Mouse (Mus musculus) left cerebral cortex, adult 2 months (tissue): ENCODE results near the gene Pold3. TPM values are rescaled to one million over a fixed set of nuclear protein-coding genes. Genes with fewer than 3 reads are reported as not detected.

Experiments used
- DNase-seq, 2 experiments: peaks; one replicate each; pipeline ENCODE4 v3.0.0; 2021 to 2022; ENCODE audit warnings: low spot score in 2 of 2, mixed read lengths in 1 of 2; ENCODE audit errors: extremely low spot score in 1 of 2
- H3K27ac ChIP-seq: fragments of 200-600 bp; 2 replicates; pipeline ENCODE4 v1.8.1; 2022
- H3K4me3 ChIP-seq: fragments of 200-600 bp; 2 replicates; pipeline ENCODE4 v1.8.1; 2022
- CTCF ChIP-seq: fragments of 200-600 bp; IDR thresholded peaks from 2 replicates; pipeline ENCODE4 v1.8.1; 2022; ENCODE audit warnings: antibody characterized with exemption, mild to moderate bottlenecking, moderate library complexity
- intact Hi-C: fragments of 180-260 bp; cut with DNase I; formaldehyde crosslinking; loops from one replicate; pipeline ENCODE4 v1.15.1; 2025
- total RNA-seq, 2 experiments: library from RNA; stranded (reverse); gene quantifications; 2 replicates each; pipeline ENCODE4 v1.2.3; 2021

Gene Pold3
- total RNA-seq, 2 experiments from 2014 or later = 34.0 to 37.3 TPM

- TF ChIP-seq CTCF = no peak
- Histone ChIP-seq H3K4me3 (no peak overlapping the region), H3K27ac (no peak overlapping the region)
- DNase-seq = no peak
- intact Hi-C loops = no loop called here
These were observed 15.7 kb upstream of the Pold3 start for GRCm38 (mm10) chr7:100137038-100137437.

- no peak for TF ChIP-seq CTCF
- intact Hi-C loops = no loop called here
These were observed 11.0 kb upstream of the Pold3 start for GRCm38 (mm10) chr7:100132379-100132778.

GRCm38 (mm10) chr7:100130592-100130991, 9.2 kb upstream of the Pold3 start:
- intact Hi-C loops = no loop called here
- no peak overlapping the region for H3K27ac ChIP-seq
- no peak overlapping the region for H3K4me3 ChIP-seq
- no peak for DNase-seq
- TF ChIP-seq CTCF = no peak

More at GRCm38 (mm10) chr7:100132379-100132778, 11.0 kb upstream of the Pold3 start:
- no peak overlapping the region for H3K27ac ChIP-seq
- DNase-seq = no peak
- H3K4me3 ChIP-seq = no peak overlapping the region

- Histone ChIP-seq H3K4me3 (no peak overlapping the region), H3K27ac (no peak overlapping the region)
- no peak for DNase-seq
- TF ChIP-seq CTCF = no peak
- intact Hi-C loops = no loop called here
These were observed 7.1 kb upstream of the Pold3 start for GRCm38 (mm10) chr7:100128262-100129041.

- no peak overlapping the region for H3K27ac ChIP-seq
- no peak for TF ChIP-seq CTCF
- no peak overlapping the region for H3K4me3 ChIP-seq
- no peak for DNase-seq
- intact Hi-C loops = no loop called here
These were observed 5.1 kb upstream of the Pold3 start for GRCm38 (mm10) chr7:100126514-100126913.

- Histone ChIP-seq H3K4me3 (no peak overlapping the region), H3K27ac (no peak overlapping the region)
- intact Hi-C loops = no loop called here
- no peak for TF ChIP-seq CTCF
- DNase-seq = no peak
These were observed 3.8 kb upstream of the Pold3 start for GRCm38 (mm10) chr7:100125166-100125565.

GRCm38 (mm10) chr7:100124211-100124610, 2.8 kb upstream of the Pold3 start:
- intact Hi-C loops = no loop called here
- peak; percentile 38 for TF ChIP-seq CTCF
- DNase-seq = no peak
- no peak overlapping the region for H3K27ac ChIP-seq
- no peak overlapping the region for H3K4me3 ChIP-seq

- no peak for DNase-seq
- TF ChIP-seq CTCF = peak; percentile 38
- no peak overlapping the region for H3K4me3 ChIP-seq
- no peak overlapping the region for H3K27ac ChIP-seq
- intact Hi-C loops = loop anchor here (1.0 to 2.0 kb wide), 2 partner anchors 35 to 66 kb away; partner anchors contain the start of gene Lipt2
These were observed 2.1 kb upstream of the Pold3 start for GRCm38 (mm10) chr7:100123486-100123885.

GRCm38 (mm10) chr7:100120791-100121261, 539 bp downstream of the Pold3 start:
- Histone ChIP-seq H3K27ac (peak overlapping the region; percentile 87), H3K4me3 (peak overlapping the region; percentile 98)
- TF ChIP-seq CTCF = no peak
- DNase-seq = no peak
- intact Hi-C loops = loop anchor here (2.0 kb wide), 2 partner anchors 66 to 106 kb away; partner anchors contain the start of gene Pgm2l1

- H3K4me3 ChIP-seq = no peak overlapping the region
- no peak overlapping the region for H3K27ac ChIP-seq
- TF ChIP-seq CTCF = no peak
- intact Hi-C loops = no loop called here
- DNase-seq = no peak
These were observed 7.1 kb downstream of the Pold3 start for GRCm38 (mm10) chr7:100114279-100114678.

- Histone ChIP-seq H3K27ac (no peak overlapping the region), H3K4me3 (no peak overlapping the region)
- intact Hi-C loops = no loop called here
- TF ChIP-seq CTCF = no peak
- DNase-seq = no peak
These were observed 7.5 kb downstream of the Pold3 start for GRCm38 (mm10) chr7:100113821-100114220.

GRCm38 (mm10) chr7:100111506-100111905, 9.9 kb downstream of the Pold3 start:
- no peak overlapping the region for H3K27ac ChIP-seq
- H3K4me3 ChIP-seq = no peak overlapping the region
- DNase-seq = no peak
- TF ChIP-seq CTCF = no peak
- intact Hi-C loops = no loop called here

- no peak for DNase-seq
- intact Hi-C loops = loop anchor here (1.0 to 5.0 kb wide), 2 partner anchors 99 to 181 kb away; no protein-coding TSS in a partner anchor
- TF ChIP-seq CTCF = peak; percentile 73
- Histone ChIP-seq H3K27ac (no peak overlapping the region), H3K4me3 (no peak overlapping the region)
These were observed 13.0 kb downstream of the Pold3 start for GRCm38 (mm10) chr7:100108341-100108740.
